Mouse (Mus musculus) right cerebral cortex, adult 18-20 months (tissue): ENCODE data around the gene Pcif1.

ENCODE experiments used
- DNase-seq: peaks from one replicate; pipeline ENCODE4 v3.0.0; 2022; ENCODE audit warnings: mixed read lengths

Gene Pcif1

DNA sequence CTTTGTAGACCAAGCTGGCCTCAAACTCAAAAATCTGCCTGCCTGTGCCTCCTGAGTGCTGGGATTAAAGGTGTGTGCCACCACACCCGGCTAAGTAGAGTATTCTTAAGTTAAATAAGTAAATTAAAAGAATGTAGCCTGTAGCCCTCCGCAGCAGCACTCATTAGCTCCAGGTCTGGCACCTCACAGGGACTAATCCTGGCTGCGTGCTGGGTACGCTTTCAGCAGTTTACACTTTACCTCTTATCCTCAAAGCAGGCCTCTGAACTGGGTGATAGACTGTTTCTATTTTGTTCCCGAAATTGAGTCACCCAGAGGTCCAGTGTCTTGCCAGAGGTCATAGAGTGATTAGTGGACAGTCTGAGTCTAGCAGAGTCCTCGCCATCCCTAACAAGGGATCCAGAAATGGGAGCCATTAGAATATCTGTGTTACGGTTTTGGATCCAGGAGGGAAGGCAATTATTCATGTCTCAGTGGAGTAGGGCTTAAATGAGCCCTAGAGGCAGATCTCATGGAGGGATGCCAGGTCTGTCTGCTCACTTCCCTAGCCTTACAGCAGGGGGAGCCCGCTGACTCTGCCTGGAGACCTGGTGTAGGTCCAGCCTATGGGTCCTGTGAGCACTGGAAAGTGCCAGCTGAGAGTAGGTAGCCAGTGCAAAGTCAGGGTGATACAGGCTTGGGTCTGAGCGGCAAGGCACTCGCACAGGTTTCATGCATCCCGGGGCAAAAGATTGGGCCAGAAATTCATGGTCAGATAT is 45.2 kb downstream of the Pcif1 start:
- DNase-seq, result peak; percentile 90

DNA sequence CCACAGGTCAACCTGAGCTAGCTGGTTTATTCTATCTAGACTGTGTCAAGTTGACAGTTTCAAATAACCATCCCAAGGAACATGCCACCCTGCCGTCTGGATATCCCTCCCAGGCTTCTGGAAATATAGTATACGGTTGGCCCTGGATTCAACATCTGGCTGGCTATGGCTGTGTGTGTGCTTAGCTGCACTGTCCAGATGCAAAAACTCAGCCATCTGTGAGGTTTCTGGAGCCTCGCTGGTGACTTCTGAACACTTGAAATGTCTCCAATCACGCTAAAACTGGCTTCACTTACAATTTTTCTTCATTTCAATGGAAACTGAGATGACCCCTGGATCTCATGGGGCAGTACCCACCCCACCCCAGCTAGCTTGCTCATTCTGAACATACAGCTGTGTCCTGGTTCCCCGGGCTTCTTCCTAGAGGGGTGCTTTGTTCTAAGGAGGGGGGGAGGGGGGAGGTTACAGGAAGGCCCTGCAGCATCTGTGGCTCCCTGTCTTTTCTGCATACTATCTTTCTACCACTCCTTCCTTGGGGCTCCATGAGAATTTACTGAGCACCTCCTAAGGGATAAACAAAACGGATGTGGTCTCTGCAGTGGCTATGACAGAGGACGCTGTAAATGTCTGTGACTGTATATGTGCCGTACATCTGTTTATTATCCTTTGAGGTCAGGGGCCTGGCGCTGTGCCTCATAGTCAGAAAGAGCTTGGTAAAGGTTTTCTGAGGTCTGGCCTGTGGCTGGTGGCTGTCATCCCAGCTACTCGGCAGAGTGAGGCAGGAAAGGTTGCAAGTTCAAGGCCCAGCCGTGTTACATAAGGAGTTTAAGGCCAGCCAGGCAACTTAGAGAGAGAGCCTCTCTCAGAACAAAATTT is 51.8 kb downstream of the Pcif1 start:
- no peak for DNase-seq

DNA sequence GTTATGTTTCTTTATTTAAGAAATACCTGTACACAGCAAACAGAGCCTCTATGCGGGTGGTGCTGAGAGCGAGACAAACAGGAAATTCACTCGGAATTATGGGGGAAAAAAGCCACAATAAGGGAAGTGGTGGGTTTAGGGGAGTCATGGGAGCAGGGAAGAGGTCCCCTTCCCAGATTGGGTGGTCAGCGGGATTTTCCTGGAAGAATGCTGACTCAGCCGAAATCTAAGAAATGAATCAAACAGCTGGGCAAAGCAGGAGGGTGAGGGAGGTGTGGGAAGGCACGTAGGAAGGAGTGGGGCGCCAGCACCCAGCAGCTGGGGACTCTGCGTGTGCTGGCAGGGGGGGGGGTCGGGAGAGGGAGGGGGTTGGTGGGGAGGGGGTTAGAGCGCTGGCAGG is 54.4 kb downstream of the Pcif1 start:
- no peak for DNase-seq

DNA sequence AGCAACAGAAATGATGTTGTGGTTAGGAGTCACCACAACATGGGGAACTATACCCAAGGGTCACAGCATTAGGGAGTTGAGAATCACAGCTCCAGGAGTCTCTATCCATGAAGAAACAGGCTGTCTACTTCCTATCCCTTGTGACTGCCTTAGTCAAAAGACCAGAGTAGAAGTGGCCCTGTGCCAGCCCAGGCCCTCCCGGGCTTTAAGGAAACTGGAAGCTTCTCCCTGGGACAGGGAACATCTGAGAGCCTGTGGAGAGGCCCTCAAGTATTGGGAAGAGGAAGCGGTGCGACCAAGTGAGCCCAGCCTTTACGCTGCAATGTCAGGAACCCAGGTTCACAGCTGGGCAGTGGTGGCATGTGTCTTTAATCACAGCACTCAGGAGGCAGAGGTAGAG is 56.9 kb downstream of the Pcif1 start:
- no peak for DNase-seq

DNA sequence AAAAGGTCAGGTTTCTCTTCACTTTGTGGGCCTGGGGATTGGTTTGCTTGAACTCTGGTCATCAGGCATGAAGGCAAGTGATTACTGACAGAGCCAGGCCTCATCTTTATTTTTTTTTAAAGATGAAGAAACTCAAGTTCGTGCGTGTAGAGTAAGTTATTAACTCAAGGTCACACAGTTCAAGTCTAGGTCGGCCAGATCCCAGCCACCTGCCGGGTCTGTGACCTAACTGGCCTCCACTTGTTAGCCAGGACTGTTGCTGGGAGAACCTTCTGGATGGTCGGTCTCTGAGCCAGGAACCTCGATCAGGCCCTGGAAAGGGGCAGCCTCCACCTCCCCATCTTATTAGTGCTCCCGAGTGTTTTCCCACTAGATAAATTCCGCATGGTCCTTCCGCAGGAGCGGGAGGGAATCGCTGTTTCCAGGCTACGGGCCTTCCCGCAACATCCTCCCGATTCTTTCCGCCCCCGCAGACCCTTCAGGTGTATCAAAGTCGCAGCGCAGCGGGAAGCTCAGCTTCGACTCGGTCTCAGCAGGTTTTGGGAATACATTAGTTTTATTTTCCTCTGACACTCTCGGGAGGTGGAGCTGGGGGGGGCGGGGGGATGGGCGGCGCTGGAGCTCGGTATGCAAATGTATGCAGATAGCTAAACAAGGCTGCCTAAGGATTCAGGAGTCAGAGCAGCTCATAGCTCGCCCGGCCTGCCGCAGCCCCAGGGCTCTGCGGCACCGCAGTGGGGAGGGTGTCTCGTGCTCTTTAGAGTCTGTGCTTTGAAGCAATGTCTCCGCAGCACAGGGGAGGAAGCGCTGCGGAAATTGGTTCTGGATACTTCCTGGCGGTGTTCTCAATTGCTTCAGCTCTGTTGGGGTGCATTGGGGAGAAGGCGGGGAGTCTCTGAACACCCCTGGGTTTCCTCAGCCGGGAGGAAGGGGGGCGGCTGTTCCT is 59.3 kb downstream of the Pcif1 start:
- DNase-seq, result peak; percentile 74

DNA sequence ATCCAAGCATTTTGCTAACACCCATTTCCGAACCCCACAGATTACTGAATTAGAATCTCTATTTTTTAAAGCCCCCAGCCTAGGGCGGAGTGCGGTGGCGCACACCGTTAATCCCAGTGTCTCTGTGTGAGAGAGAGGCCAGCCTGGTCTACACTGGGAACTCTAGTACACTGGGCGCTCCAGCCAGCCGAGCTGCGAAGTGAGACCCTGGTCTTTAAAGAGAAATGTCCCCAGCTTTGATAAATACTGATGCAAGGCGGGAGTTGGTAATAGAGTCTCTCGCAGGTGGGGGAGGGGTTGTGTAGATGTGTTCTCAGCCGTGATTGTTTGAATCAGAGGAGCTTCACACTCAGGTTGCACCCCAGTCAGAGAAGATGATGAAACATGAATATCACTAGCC is 60.0 kb downstream of the Pcif1 start:
- DNase-seq, result peak; percentile 26

DNA sequence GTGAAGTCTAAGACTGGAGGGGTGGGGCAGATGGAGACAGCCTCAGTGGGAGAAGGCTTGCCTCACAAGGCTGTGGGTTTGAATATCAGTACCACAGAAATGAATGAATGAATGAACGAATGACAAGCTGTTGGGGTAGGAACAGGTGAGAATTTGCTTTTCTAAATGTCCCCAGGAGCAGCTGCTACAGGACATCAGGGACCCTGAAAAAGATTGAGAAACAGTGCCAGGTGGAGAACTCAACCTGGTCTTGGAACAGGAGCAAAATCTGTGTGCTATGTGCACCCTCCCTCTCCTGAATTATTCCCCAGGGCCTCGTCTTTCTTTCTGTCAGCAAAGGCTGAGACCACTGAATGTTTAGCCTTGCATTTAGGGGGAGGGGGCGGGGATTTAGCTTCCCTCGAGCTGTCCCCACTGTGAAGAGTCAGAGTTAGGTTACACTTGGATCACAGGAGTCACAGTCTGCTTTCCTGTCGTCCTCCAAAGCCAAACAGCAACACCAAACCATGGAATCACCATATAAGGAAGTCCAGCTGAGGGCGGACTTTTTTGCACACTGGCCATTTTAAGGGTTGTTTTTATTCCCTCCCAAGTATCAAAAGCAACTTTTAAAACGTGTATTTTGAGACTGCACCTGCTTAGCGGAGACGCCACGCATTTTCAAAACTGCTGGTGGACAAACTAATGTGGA is 61.2 kb downstream of the Pcif1 start, which contains the start of gene Mmp9:
Mmp9 (plus strand) TSS at position 641 of the 691 bp plus-strand sequence.
- DNase-seq, result no peak

DNA sequence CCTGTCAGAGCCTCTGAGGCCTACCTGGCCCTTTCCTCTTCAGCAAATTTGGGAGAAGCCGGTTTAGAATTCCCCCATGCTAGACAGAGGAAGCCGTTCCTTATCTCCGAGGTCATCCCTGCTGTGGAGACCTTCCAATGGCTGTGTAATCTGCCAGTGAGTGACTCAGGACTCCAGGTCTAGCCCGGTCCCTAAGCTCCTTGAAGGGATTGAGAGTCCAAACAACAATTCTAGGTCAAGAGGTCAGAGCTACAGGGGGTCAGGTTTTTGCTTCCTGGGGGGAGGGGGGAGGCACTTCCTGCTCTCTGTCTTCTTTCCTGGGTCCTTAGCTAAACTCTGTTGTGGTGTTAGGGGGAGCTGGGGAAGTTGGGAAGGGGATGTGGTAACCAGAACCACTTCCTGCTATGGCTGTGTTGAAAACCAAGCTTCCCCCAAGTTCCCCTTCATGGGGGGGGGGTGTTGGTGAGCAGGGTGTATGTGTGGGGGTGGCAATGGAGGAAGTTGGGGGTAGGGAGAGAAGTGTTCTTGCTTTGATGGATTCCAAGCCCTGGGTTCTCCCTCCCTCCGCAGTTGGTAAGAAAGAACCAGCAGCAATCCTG is 63.7 kb downstream of the Pcif1 start:
- DNase-seq, result no peak
